Mouse (Mus musculus): ENCODE data around the gene Strip1.

GRCm38 (mm10) chr3:107565331-107565730, 66.2 kb downstream of the Strip1 start:
- TF ChIP-seq POLR2A (IDR thresholded peaks at IDR 0.05; ENCODE audit: control insufficient read depth, extremely low read depth, insufficient read depth, low read length, poor library complexity), result no peak
- TF ChIP-seq CTCF (IDR thresholded peaks at IDR 0.05; ENCODE audit: borderline replicate concordance, control insufficient read depth, extremely low read depth, insufficient read depth, low read length, poor library complexity), result no peak

All from thymus, adult 2 months (tissue).